Mouse (Mus musculus) small intestine, adult 2 months (tissue): ENCODE data around the gene Slc4a1. TPM values are rescaled to one million over a fixed set of nuclear protein-coding genes. Genes with fewer than 3 reads are reported as not detected.

Experiments
- H3K27ac ChIP-seq: fragments of 200-500 bp; 2 replicates; pipeline ENCODE4 v1.5.1; 2012; ENCODE audit warnings: low read depth, low read length, control low read depth, inconsistent platforms; ENCODE audit not compliant: insufficient read depth
- H3K27me3 ChIP-seq: fragments of 200-500 bp; 2 replicates; pipeline ENCODE4 v1.6.1; 2012; ENCODE audit warnings: mild to moderate bottlenecking, moderate library complexity, low read length, inconsistent platforms; ENCODE audit not compliant: control insufficient read depth, insufficient read depth
- H3K36me3 ChIP-seq: fragments of 200-500 bp; 2 replicates; pipeline ENCODE4 v1.6.1; 2012; ENCODE audit warnings: mild to moderate bottlenecking, low read length, control low read depth, inconsistent platforms; ENCODE audit not compliant: control insufficient read depth, insufficient read depth
- H3K4me1 ChIP-seq: fragments of 200-500 bp; 2 replicates; pipeline ENCODE4 v1.6.1; 2012; ENCODE audit warnings: low read length, inconsistent platforms, mixed read lengths; ENCODE audit not compliant: control insufficient read depth, insufficient read depth, insufficient read length
- H3K4me3 ChIP-seq: fragments of 200-500 bp; 2 replicates; pipeline ENCODE4 v1.5.1; 2012; ENCODE audit warnings: low read depth, mild to moderate bottlenecking, control low read depth, inconsistent platforms, low read length, moderate library complexity
- CTCF ChIP-seq: fragments of 200-500 bp; IDR thresholded peaks from 2 replicates; pipeline ENCODE4 v1.5.1; 2012; ENCODE audit warnings: low read depth, mild to moderate bottlenecking, control low read depth, inconsistent platforms, low read length, moderate library complexity, mixed read lengths; ENCODE audit not compliant: insufficient replicate concordance, insufficient read length; ENCODE audit errors: extremely low read depth
- POLR2A ChIP-seq: fragments of 200-500 bp; IDR thresholded peaks from 2 replicates; pipeline ENCODE4 v1.6.1; 2012; ENCODE audit warnings: low read depth, mild to moderate bottlenecking, control low read depth, inconsistent platforms, low read length, moderate library complexity
- WGBS: fragments of 180-500 bp; shearing (Covaris S2); methylation state at CpG from one replicate; pipeline ENCODE4 v1.1.7; 2018; 5-methylcytosine and 5-hydroxymethylcytosine counted together
- polyA plus RNA-seq: library from polyadenylated mRNA; depleted of rRNA; stranded (reverse); fragments of >200 nt; gene quantifications from 2 replicates; pipeline ENCODE4 v1.2.3, GENCODE M21; 2012

The Slc4a1 gene
- polyA plus RNA-seq, 1 experiment, result not detected

GRCm38 (mm10) chr11:102377186-102377585 is 11.2 kb upstream of the Slc4a1 start:
- 65% methylated on average over 12 of the region's 12 CpGs for WGBS
- Histone ChIP-seq H3K4me3 (no peak overlapping the region), H3K36me3 (no peaks in the 10 kb centered on the region), H3K27ac (no peak overlapping the region), H3K27me3 (no peaks in the 10 kb centered on the region), H3K4me1 (peaks cover 19% of the 10 kb centered on the region; the same call in 1 of the 2 replicates)
- no peak for TF ChIP-seq POLR2A
- peak; percentile 59; the same call in 1 of the 2 replicates for TF ChIP-seq CTCF

GRCm38 (mm10) chr11:102376196-102376835 is 10.3 kb upstream of the Slc4a1 start:
- Histone ChIP-seq H3K4me3 (peak overlapping the region; percentile 36), H3K4me1 (peaks cover 19% of the 10 kb centered on the region; the same call in 1 of the 2 replicates), H3K27me3 (no peaks in the 10 kb centered on the region), H3K27ac (peak overlapping the region; percentile 70), H3K36me3 (no peaks in the 10 kb centered on the region)
- 13% methylated on average over 8 of the region's 8 CpGs for WGBS
- TF ChIP-seq CTCF, result no peak
- TF ChIP-seq POLR2A, result no peak

GRCm38 (mm10) chr11:102375196-102376173 is 9.5 kb upstream of the Slc4a1 start:
- Histone ChIP-seq H3K4me1 (peaks cover 19% of the 10 kb centered on the region; the same call in 1 of the 2 replicates), H3K27ac (peak overlapping the region; percentile 97), H3K36me3 (no peaks in the 10 kb centered on the region), H3K4me3 (peak overlapping the region; percentile 58), H3K27me3 (no peaks in the 10 kb centered on the region)
- TF ChIP-seq CTCF (no peak), POLR2A (no peak; the same call in 1 of the 2 replicates)
- 4% methylated on average over 23 of the region's 23 CpGs for WGBS

- TF ChIP-seq POLR2A (no peak), CTCF (no peak)
- 72% methylated on average over 7 of the region's 7 CpGs for WGBS
- no peaks in the 10 kb centered on the region for H3K27me3 ChIP-seq
- H3K4me3 ChIP-seq, result no peak overlapping the region
- no peak overlapping the region for H3K27ac ChIP-seq
- no peaks in the 10 kb centered on the region for H3K36me3 ChIP-seq
- peaks cover 17% of the 10 kb centered on the region; the same call in 1 of the 2 replicates for H3K4me1 ChIP-seq
These were observed 8.2 kb upstream of the Slc4a1 start for GRCm38 (mm10) chr11:102374108-102374725.

GRCm38 (mm10) chr11:102373646-102374045 is 7.6 kb upstream of the Slc4a1 start:
- Histone ChIP-seq H3K4me3 (no peak overlapping the region), H3K4me1 (peaks cover 17% of the 10 kb centered on the region; the same call in 1 of the 2 replicates), H3K36me3 (no peaks in the 10 kb centered on the region), H3K27ac (no peak overlapping the region), H3K27me3 (no peaks in the 10 kb centered on the region)
- WGBS, result 56% methylated on average over 2 of the region's 2 CpGs
- TF ChIP-seq POLR2A, result no peak
- no peak for TF ChIP-seq CTCF

GRCm38 (mm10) chr11:102372936-102373335 is 6.9 kb upstream of the Slc4a1 start:
- TF ChIP-seq CTCF (no peak), POLR2A (no peak)
- H3K4me3 ChIP-seq, result no peak overlapping the region

More at GRCm38 (mm10) chr11:102372936-102373335, 6.9 kb upstream of the Slc4a1 start:
- H3K4me1 ChIP-seq, result peaks cover 17% of the 10 kb centered on the region; the same call in 1 of the 2 replicates
- H3K27ac ChIP-seq, result no peak overlapping the region
- H3K27me3 ChIP-seq, result no peaks in the 10 kb centered on the region
- 58% methylated on average over 14 of the region's 14 CpGs for WGBS
- H3K36me3 ChIP-seq, result no peaks in the 10 kb centered on the region
